Mouse (Mus musculus): ENCODE data around the gene Aste1. TPM values are rescaled to one million over a fixed set of nuclear protein-coding genes. Genes with fewer than 3 reads are reported as not detected.

The Aste1 gene
- polyA plus RNA-seq, 2 experiments from 2014 or later = 13.7 to 17.8 TPM

Other genes starting within 250 kb of the Aste1 start
- under 1 TPM in 1 of 2 experiments, not detected in 1; 0.35 TPM for gene Nek11, start 132 bp downstream of the Aste1 start, polyA plus RNA-seq (2017; shearing (Covaris generic))
- 10 to 100 TPM; 19.2 to 20.3 TPM for gene Atp2c1, start 131.9 kb downstream of the Aste1 start, polyA plus RNA-seq (2017; shearing (Covaris generic))
- gene Pik3r4, start 247.6 kb downstream of the Aste1 start, polyA plus RNA-seq (2017; shearing (Covaris generic)) = 10 to 100 TPM; 16.2 to 22.8 TPM